Mouse (Mus musculus): ENCODE measurements around the gene Adsl.

DNA sequence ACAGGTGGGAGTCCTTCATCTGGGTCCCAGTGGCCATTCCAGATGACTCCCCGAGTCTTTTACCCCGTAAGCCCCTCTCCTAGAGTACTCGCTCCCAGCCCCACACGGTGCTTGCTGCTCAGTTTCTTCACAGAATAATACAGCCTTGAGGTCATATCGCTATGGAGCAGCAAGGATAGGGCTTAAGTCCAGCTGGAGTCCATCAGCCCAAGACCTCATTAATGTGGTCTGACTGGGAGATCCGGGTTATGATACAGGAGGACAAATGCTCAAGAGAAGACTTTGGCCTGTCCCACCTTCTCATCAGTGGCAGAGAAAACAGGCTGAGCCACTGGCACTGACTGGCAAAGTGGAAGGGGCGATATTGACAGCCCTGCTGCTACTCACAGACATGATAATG is 69.0 kb downstream of the Adsl start:
- TF ChIP-seq CTCF (IDR thresholded peaks at IDR 0.05; ENCODE audit: insufficient read depth, low read length), result no peak
- no peak for TF ChIP-seq POLR2A (IDR thresholded peaks at IDR 0.05; ENCODE audit: borderline replicate concordance, extremely low read depth, low read depth, low read length)

Measured in lung, adult 2 months (tissue).